Mouse (Mus musculus): ENCODE measurements at regions not wholly inside any gene's neighbourhood (a gene's known extent, or its start where the extent isn't known, plus 50 kb on each side); places are given as distances from the start of the nearest gene placed in this dataset.

GRCm38 (mm10) chr15:85660528-85661392 lies 74.0 kb upstream of the Ppara start:
- DNase-seq (ENCODE audit: low spot score in 2 of 2), result no peak

DNA sequence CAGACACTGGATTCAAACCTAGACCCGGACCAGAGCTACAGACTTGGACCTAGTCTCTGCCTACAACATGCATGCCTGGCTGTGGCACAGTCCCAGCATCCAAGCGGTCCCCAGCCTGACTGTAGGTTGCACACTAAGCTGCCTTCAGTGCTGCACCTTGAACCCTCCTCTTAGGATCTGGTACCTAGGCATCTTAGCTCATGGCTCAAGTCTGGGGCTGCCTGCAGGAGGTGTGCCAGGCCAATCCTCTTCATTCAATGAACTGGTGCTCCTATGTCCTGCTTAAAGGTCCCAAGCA lies 73.4 kb upstream of the Ppara start:
- DNase-seq (ENCODE audit: low spot score in 2 of 2), result no peak

GRCm38 (mm10) chr15:85661771-85662170 lies 73.0 kb upstream of the Ppara start:
- no peak for DNase-seq (ENCODE audit: low spot score in 2 of 2)

GRCm38 (mm10) chr15:85662271-85662670 lies 72.5 kb upstream of the Ppara start:
- no peak for DNase-seq (ENCODE audit: low spot score in 2 of 2)

- DNase-seq (ENCODE audit: low spot score in 2 of 2), result no peak
These were observed 72.1 kb upstream of the Ppara start for GRCm38 (mm10) chr15:85662673-85663072.

DNA sequence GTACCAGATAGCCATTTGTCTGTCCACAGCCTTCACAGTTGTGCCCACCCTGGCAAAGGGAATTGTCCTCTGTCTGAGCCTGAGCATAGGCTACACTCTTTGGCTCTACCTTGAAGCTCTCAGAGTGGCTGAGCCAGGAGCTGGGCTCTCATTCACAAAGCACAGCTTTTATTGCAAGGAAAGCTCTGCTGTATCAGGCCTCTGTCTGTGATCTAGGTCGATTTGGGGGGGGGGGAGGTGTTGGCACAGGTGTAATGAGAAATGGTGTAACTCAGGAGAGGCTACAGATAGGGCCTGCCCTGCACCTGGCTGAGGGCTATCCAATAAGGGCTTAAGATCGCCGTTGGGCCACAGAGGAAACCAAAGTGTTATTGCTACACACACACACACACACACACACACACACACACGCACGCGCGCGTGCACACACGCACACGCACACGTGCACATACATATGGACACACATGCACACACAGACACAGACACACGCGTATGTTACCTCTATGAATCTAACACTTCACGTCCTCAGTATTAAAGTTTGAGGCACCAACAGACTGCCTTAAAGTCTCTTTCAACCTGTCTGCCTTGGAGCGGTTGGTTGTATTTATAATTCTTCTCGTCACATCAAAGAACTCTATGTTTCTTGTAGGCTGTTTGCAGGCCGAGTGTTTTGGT lies 70.9 kb upstream of the Ppara start:
- DNase-seq (ENCODE audit: low spot score in 2 of 2), result no peak

GRCm38 (mm10) chr15:85664432-85664828 lies 70.4 kb upstream of the Ppara start:
- DNase-seq (ENCODE audit: low spot score in 2 of 2), result no peak

DNA sequence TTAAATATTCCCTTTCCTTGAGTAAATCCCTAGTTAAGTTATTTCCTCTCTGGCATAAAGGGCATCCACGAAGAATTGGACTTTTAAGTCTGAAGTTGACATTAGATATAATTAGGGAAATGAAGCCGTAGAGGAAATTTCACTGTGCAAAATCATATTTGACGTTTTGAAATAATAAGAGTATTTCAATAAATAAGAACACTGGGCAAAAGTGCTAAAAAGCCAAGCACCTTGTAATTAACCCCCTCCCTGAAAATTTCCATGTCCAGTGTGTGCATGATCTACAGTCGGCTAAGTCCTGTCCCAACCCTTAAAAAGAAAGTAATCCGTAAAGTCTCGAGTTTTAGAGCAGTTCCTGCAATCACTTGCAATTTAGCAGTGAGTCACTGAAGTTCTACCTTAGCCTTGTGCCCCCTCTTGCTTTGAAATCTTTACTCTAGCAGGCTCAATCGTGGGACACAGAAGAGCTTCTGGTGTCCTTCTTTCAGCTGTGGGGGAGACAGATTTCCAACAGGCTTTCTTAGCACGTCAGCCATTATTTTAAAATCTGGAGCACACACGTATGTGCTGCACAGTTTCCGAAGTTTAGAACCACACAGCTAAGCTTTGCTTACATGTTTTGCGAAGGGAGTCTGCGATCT lies 69.5 kb upstream of the Ppara start:
- DNase-seq (ENCODE audit: low spot score in 2 of 2), result no peak

GRCm38 (mm10) chr15:85666496-85666895 lies 68.3 kb upstream of the Ppara start:
- no peak for DNase-seq (ENCODE audit: low spot score in 2 of 2)

DNA sequence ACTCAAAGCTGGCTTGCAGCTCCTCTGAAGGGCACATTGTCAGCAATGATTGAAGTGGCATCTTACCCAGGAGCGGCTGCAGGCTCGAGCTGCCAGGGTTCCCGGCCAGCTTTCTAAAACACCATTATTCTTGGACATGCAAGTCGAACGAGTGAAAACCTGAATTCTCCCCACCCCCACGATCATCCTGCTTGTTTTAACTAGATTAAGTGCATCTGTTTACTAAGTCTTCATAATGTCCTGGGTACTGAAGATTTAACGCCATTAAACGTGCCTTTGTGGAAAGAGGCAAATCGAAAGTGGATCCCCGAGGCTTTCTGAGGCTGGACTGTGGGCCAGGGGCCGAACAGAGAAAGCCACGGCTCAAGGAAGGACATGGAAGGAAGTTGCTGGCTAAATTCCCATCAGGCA lies 67.4 kb upstream of the Ppara start:
- DNase-seq (ENCODE audit: low spot score in 2 of 2), result no peak

GRCm38 (mm10) chr15:85667906-85668590 lies 66.7 kb upstream of the Ppara start:
- no peak for DNase-seq (ENCODE audit: low spot score in 2 of 2)

GRCm38 (mm10) chr15:85668871-85669651 lies 65.7 kb upstream of the Ppara start:
- no peak for DNase-seq (ENCODE audit: low spot score in 2 of 2)

GRCm38 (mm10) chr15:85669652-85670175 lies 65.1 kb upstream of the Ppara start:
- peak; percentile 62 to 82 for DNase-seq (ENCODE audit: low spot score in 2 of 2)

DNA sequence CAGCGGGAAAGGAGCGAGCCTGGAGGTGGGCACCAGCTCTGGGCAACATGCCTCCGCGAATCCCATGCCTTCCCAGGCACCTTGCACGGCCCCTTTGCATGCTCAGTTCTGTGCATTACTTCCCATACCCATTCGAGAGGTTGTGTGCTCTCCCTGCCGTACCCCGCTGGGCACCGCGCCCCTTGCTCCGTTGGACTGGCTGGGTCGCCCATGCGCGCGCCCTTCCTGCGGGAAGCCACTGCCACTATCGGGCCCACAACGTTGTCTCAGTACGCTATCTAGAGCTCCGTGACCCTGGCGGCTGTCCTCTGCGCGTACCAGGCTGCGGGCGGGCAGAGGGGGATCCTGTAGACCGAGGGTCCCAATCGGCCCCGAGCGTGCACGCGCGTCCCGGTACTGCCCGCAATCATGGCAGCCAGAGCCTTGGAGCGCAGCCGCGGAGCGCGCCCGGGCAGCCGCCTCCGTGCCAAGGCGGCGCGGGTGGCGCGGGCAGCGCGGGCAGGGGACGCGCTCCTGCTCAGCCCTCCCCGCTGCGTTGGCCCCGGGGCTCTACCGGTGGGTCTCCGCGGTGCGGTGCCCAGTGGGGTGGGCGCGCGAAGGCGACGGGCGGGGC lies 64.5 kb upstream of the Ppara start:
- peak; percentile 66 to 68 for DNase-seq (ENCODE audit: low spot score in 2 of 2)

- DNase-seq (ENCODE audit: low spot score in 2 of 2), result peak; percentile 82 to 83
These were observed 63.7 kb upstream of the Ppara start for GRCm38 (mm10) chr15:85670789-85671700.

- no peak for DNase-seq (ENCODE audit: low spot score in 2 of 2)
These were observed 63.0 kb upstream of the Ppara start for GRCm38 (mm10) chr15:85671701-85672191.

DNA sequence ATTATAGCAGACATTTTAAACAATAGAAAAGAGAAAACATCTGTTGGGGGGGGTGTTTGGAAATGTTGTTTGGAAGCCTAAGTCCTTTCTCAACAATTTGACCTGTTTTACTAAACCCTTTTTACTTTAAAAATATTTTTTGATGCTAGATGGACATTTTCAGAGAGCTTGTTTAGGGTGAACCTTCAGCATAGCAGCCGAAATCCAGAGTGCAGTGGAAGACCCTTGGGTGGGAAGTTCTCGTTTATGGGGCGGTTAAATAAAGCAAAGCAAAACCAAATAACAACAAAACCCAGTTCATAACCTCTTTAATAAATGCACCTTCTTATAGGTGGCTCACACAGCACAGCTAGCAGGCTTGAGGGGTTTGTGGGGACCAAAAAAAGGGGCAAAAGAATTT lies 62.4 kb upstream of the Ppara start:
- no peak for DNase-seq (ENCODE audit: low spot score in 2 of 2)

DNA sequence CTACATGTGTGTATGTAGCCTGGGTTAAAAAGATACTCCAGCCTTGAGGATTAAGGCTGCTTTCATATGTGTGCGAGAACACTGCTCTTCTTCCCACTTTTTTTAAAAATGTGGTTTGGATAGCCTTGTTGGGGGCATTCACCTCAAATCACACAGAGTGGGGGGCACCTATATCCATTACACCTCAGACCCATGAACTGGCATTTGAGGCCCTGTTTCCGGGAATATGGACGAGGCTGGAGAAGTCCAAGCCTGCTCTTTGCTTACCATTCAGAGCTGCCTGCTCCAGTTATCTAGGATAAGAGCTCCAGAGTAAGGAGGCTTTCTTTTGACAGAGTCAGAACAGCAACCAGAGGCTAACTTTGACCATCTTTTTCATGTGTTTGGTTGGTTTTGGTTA lies 61.9 kb upstream of the Ppara start:
- DNase-seq (ENCODE audit: low spot score in 2 of 2), result no peak

GRCm38 (mm10) chr15:85673506-85673905 lies 61.3 kb upstream of the Ppara start:
- no peak for DNase-seq (ENCODE audit: low spot score in 2 of 2)
